Mouse (Mus musculus) small intestine, adult 10 weeks (tissue): ENCODE data around the gene Mettl1. TPM values are rescaled to one million over a fixed set of nuclear protein-coding genes. Genes with fewer than 3 reads are reported as not detected.

Experiments
- polyA plus RNA-seq: library from polyadenylated mRNA; stranded (reverse); fragments of 350-450 nt; fragmentation: Illumina TruSeq; extraction: RNeasy Lipid Tissue Mini Kit (QIAGEN cat#74804); gene quantifications from one replicate; pipeline ENCODE4 v1.2.3, GENCODE M21; 2014; ENCODE audit warnings: low replicate concordance

Mettl1 gene
- 1.5 TPM for polyA plus RNA-seq

GRCm38 (mm10) chr10:127041274-127041766 is at the start of gene Mettl1, which contains the start of gene Eef1akmt3:
Gene Mettl1 (plus strand): TSS chr10:127041414.
Gene Eef1akmt3 (minus strand): TSS chr10:127041513.

GRCm38 (mm10) chr10:127000529-127000928 is 40.7 kb upstream of the Mettl1 start, which contains the start of gene Avil:
Gene Avil (plus strand): TSS chr10:127000709.

GRCm38 (mm10) chr10:127030336-127031296 is 10.6 kb upstream of the Mettl1 start, which contains the start of gene Tsfm:
Gene Tsfm (minus strand): TSS chr10:127030840.

GRCm38 (mm10) chr10:127047954-127048353 is 6.7 kb downstream of the Mettl1 start, which contains the start of gene Cyp27b1:
Gene Cyp27b1 (plus strand): TSS chr10:127048250.

GRCm38 (mm10) chr10:127059968-127060916 is 19.0 kb downstream of the Mettl1 start, which contains the start of gene March9:
Gene March9 (minus strand): TSS chr10:127060184.

GRCm38 (mm10) chr10:127063239-127063872 is 22.1 kb downstream of the Mettl1 start, which contains the start of gene Cdk4:
Gene Cdk4 (plus strand): TSS chr10:127063534.

GRCm38 (mm10) chr10:127070190-127071121 is 29.2 kb downstream of the Mettl1 start, which contains the start of gene Tspan31:
Gene Tspan31 (minus strand): TSS chr10:127070264.

GRCm38 (mm10) chr10:127075080-127075479 is 33.9 kb downstream of the Mettl1 start, which contains the start of gene Agap2:
Gene Agap2 (plus strand): TSS chr10:127075284.

Other genes with a start within 250 kb of the Mettl1 start
- gene Atp23, start 140.1 kb upstream of the Mettl1 start, polyA plus RNA-seq = 2.1 TPM
- gene Ctdsp2, start 62.7 kb upstream of the Mettl1 start, polyA plus RNA-seq = 21.1 TPM
- gene Avil, start 40.7 kb upstream of the Mettl1 start, polyA plus RNA-seq = 0.33 TPM
- gene Tsfm, start 10.6 kb upstream of the Mettl1 start, polyA plus RNA-seq = 7.3 TPM
- 0.56 TPM for gene Eef1akmt3, start 99 bp downstream of the Mettl1 start, polyA plus RNA-seq
- gene Cyp27b1, start 6.8 kb downstream of the Mettl1 start, polyA plus RNA-seq = not detected
- gene March9, start 18.8 kb downstream of the Mettl1 start, polyA plus RNA-seq = 0.45 TPM
- gene Cdk4, start 22.1 kb downstream of the Mettl1 start, polyA plus RNA-seq = 7.9 TPM
- 40.0 TPM for gene Tspan31, start 28.9 kb downstream of the Mettl1 start, polyA plus RNA-seq
- not detected for gene Agap2, start 33.9 kb downstream of the Mettl1 start, polyA plus RNA-seq
- gene Os9, start 79.7 kb downstream of the Mettl1 start, polyA plus RNA-seq = 7.4 TPM
- gene B4galnt1, start 123.8 kb downstream of the Mettl1 start, polyA plus RNA-seq = 11.8 TPM
- gene Slc26a10, start 139.2 kb downstream of the Mettl1 start, polyA plus RNA-seq = not detected
- gene Arhgef25, start 148.7 kb downstream of the Mettl1 start, polyA plus RNA-seq = 3.9 TPM
- 0.56 TPM for gene Dtx3, start 154.3 kb downstream of the Mettl1 start, polyA plus RNA-seq
- gene Pip4k2c, start 170.2 kb downstream of the Mettl1 start, polyA plus RNA-seq = 8.8 TPM
- 1.0 TPM for gene Kif5a, start 221.9 kb downstream of the Mettl1 start, polyA plus RNA-seq
- 15.2 TPM for gene Dctn2, start 225.0 kb downstream of the Mettl1 start, polyA plus RNA-seq
- gene Mbd6, start 247.6 kb downstream of the Mettl1 start, polyA plus RNA-seq = 2.0 TPM